Mouse (Mus musculus) embryonic facial prominence, embryonic 14.5 days (tissue): Measurements from ENCODE around the gene Adh6a. TPM values are rescaled to one million over a fixed set of nuclear protein-coding genes. Genes with fewer than 3 reads are reported as not detected.
"Not testable (repeated sequence)": the region's sequence is repeated elsewhere in the genome, so short reads cannot be mapped to it uniquely, and the experiment has no call there.

Experiments used
- ATAC-seq: fragments of 200-750 bp; cut with Nextera tagmentation; 2 replicates; pipeline ENCODE4 v1.8.0; 2017; ENCODE audit warnings: low read depth, moderate number of reproducible peaks, moderate TSS enrichment
- DNase-seq: peaks from one replicate; pipeline ENCODE4 v3.0.0-alpha.2; 2015; ENCODE audit warnings: low spot score
- H3K27ac ChIP-seq: fragments of 300-500 bp; sonication (generic); replicated peaks from 2 replicates; pipeline ENCODE4 v1.5.1; 2014; ENCODE audit warnings: low read depth, mild to moderate bottlenecking, low read length, moderate library complexity
- H3K27me3 ChIP-seq: fragments of 300-500 bp; sonication (generic); replicated peaks from 2 replicates; pipeline ENCODE4 v1.6.1; 2014; ENCODE audit warnings: low read length; ENCODE audit not compliant: control insufficient read depth, insufficient read depth
- H3K36me3 ChIP-seq: fragments of 300-500 bp; sonication (generic); 2 replicates; pipeline ENCODE4 v1.6.1; 2014; ENCODE audit warnings: low read length, mixed read lengths; ENCODE audit not compliant: control insufficient read depth, insufficient read depth
- H3K4me1 ChIP-seq: fragments of 300-500 bp; sonication (generic); 2 replicates; pipeline ENCODE4 v1.6.1; 2014; ENCODE audit warnings: antibody characterized with exemption, low read length; ENCODE audit not compliant: control insufficient read depth, insufficient read depth
- H3K4me2 ChIP-seq: fragments of 300-500 bp; sonication (generic); 2 replicates; pipeline ENCODE4 v1.6.1; 2014; ENCODE audit warnings: low read depth, mild to moderate bottlenecking, low read length, moderate library complexity, mixed read lengths
- H3K4me3 ChIP-seq: fragments of 300-500 bp; sonication (generic); 2 replicates; pipeline ENCODE4 v1.5.1; 2014; ENCODE audit warnings: low read depth, mild to moderate bottlenecking, low read length
- H3K9ac ChIP-seq: fragments of 300-500 bp; sonication (generic); 2 replicates; pipeline ENCODE4 v1.6.1; 2014; ENCODE audit warnings: low read depth, mild to moderate bottlenecking, low read length, moderate library complexity, mixed read lengths
- H3K9me3 ChIP-seq: fragments of 300-500 bp; sonication (generic); 2 replicates; pipeline ENCODE4 v1.6.1; 2016; ENCODE audit warnings: low read length; ENCODE audit not compliant: control insufficient read depth
- WGBS: fragments of 180-500 bp; shearing (Covaris S2); extraction: QIAGEN DNeasy Blood & Tissue Kit; methylation state at CpG from one replicate; pipeline ENCODE4 v1.1.7; 2014; 5-methylcytosine and 5-hydroxymethylcytosine counted together
- polyA plus RNA-seq: library from polyadenylated mRNA; unstranded; fragments of >200 nt; fragmentation: Nextera tagmentation; extraction: Ambion mirVana; gene quantifications from 2 replicates; pipeline ENCODE4 v1.2.1, GENCODE M21; 2014

Adh6a gene
- polyA plus RNA-seq, 1 experiment from 2014 or later = 0.17 TPM

GRCm38 (mm10) chr3:138366181-138366580 lies 53.1 kb downstream of the Adh6a start:
- WGBS = 65% methylated on average over 2 of the region's 2 CpGs
- Histone ChIP-seq H3K9ac (no peak overlapping the region), H3K27ac (no peak overlapping the region), H3K4me1 (no peaks in the 10 kb centered on the region), H3K36me3 (no peaks in the 10 kb centered on the region), H3K4me3 (no peak overlapping the region), H3K9me3 (no peaks in the 10 kb centered on the region), H3K4me2 (no peak overlapping the region), H3K27me3 (no peaks in the 10 kb centered on the region)
- DNase-seq (no peak), ATAC-seq (no peak)

GRCm38 (mm10) chr3:138369546-138369945 lies 56.5 kb downstream of the Adh6a start:
- no peak overlapping the region for H3K4me3 ChIP-seq
- DNase-seq (no peak), ATAC-seq (no peak)
- no peak overlapping the region for H3K27ac ChIP-seq
- H3K9me3 ChIP-seq = no peaks in the 10 kb centered on the region
- no peak overlapping the region for H3K4me2 ChIP-seq
- WGBS = 85% methylated on average over 1 of the region's 1 CpGs
- H3K9ac ChIP-seq = no peak overlapping the region
- no peaks in the 10 kb centered on the region for H3K36me3 ChIP-seq
- H3K4me1 ChIP-seq = no peaks in the 10 kb centered on the region
- no peaks in the 10 kb centered on the region for H3K27me3 ChIP-seq

- not testable (repeated sequence) for H3K4me2 ChIP-seq, DNase-seq, H3K4me1 ChIP-seq, H3K9me3 ChIP-seq, H3K27me3 ChIP-seq, H3K27ac ChIP-seq, H3K9ac ChIP-seq, ATAC-seq, H3K4me3 ChIP-seq, H3K36me3 ChIP-seq
- 60% methylated on average over 4 of the region's 4 CpGs for WGBS
Measured at GRCm38 (mm10) chr3:138370289-138370688, 57.2 kb downstream of the Adh6a start.

GRCm38 (mm10) chr3:138373920-138374319 lies 60.8 kb downstream of the Adh6a start:
- Histone ChIP-seq H3K4me2 (no peak overlapping the region), H3K9ac (no peak overlapping the region), H3K4me3 (no peak overlapping the region), H3K27ac (no peak overlapping the region), H3K4me1 (no peaks in the 10 kb centered on the region), H3K9me3 (no peaks in the 10 kb centered on the region), H3K36me3 (no peaks in the 10 kb centered on the region), H3K27me3 (no peaks in the 10 kb centered on the region)
- no peak for ATAC-seq
- no peak for DNase-seq
- WGBS = 58% methylated on average over 4 of the region's 4 CpGs

GRCm38 (mm10) chr3:138375148-138375547 lies 62.1 kb downstream of the Adh6a start:
- H3K4me1 ChIP-seq = no peaks in the 10 kb centered on the region
- no peak for ATAC-seq
- H3K9me3 ChIP-seq = no peaks in the 10 kb centered on the region
- WGBS = 85% methylated on average over 2 of the region's 2 CpGs
- H3K4me2 ChIP-seq = no peak overlapping the region
- no peak overlapping the region for H3K9ac ChIP-seq
- no peaks in the 10 kb centered on the region for H3K36me3 ChIP-seq
- H3K4me3 ChIP-seq = no peak overlapping the region
- DNase-seq = no peak
- no peak overlapping the region for H3K27ac ChIP-seq
- H3K27me3 ChIP-seq = no peaks in the 10 kb centered on the region

Other genes starting within 250 kb of the Adh6a start
- 5.5 and 7.5 TPM in 2 replicates for gene 1110002E22Rik, start 248.2 kb upstream of the Adh6a start, polyA plus RNA-seq
- gene Gm5105, start 245.9 kb upstream of the Adh6a start, polyA plus RNA-seq = 0.26 and 0.75 TPM in 2 replicates
- gene Trmt10a, start 169.8 kb upstream of the Adh6a start, polyA plus RNA-seq = 10.7 and 11.2 TPM in 2 replicates
- 6.3 TPM in 2 replicates for gene Mttp, start 168.3 kb upstream of the Adh6a start, polyA plus RNA-seq
- 0.21 TPM in 1 of 2 replicates, not detected in the other for gene 4930579F01Rik, start 119.5 kb upstream of the Adh6a start, polyA plus RNA-seq
- gene Adh7, start 95.5 kb upstream of the Adh6a start, polyA plus RNA-seq = 4.8 and 5.2 TPM in 2 replicates
- gene Adh1, start 52.3 kb upstream of the Adh6a start, polyA plus RNA-seq = 24.2 and 25.6 TPM in 2 replicates
- gene Adh6b, start 28.5 kb downstream of the Adh6a start, polyA plus RNA-seq = 0.51 and 0.90 TPM in 2 replicates
- not detected in 2 replicates for gene Adh4, start 102.2 kb downstream of the Adh6a start, polyA plus RNA-seq
- 169 and 181 TPM in 2 replicates for gene Adh5, start 129.8 kb downstream of the Adh6a start, polyA plus RNA-seq
- 45.8 and 46.4 TPM in 2 replicates for gene Metap1, start 176.2 kb downstream of the Adh6a start, polyA plus RNA-seq
- gene Eif4e, start 212.9 kb downstream of the Adh6a start, polyA plus RNA-seq = 333 and 352 TPM in 2 replicates